Mouse (Mus musculus): ENCODE results near the gene Adam33. TPM values are rescaled to one million over a fixed set of nuclear protein-coding genes. Genes with fewer than 3 reads are reported as not detected.
"Not testable (repeated sequence)": the region's sequence is repeated elsewhere in the genome, so short reads cannot be mapped to it uniquely, and the experiment has no call there.

Adam33 gene
- polyA plus RNA-seq, 1 experiment, result 34.5 TPM

GRCm38 (mm10) chr2:131036757-131037156 is 26.9 kb downstream of the Adam33 start:
- Histone ChIP-seq H3K4me1 (ENCODE audit: control insufficient read depth, insufficient read depth, low read length) (peaks cover 5% of the 10 kb centered on the region; the same call in 1 of the 2 replicates), H3K4me3 (replicated peaks; ENCODE audit: extremely low read depth, low read depth, low read length) (no peak overlapping the region)
- no peak for DNase-seq
- TF ChIP-seq POLR2A (IDR thresholded peaks at IDR 0.05; ENCODE audit: borderline replicate concordance, extremely low read depth, low read depth, low read length) (no peak), CTCF (IDR thresholded peaks at IDR 0.05; ENCODE audit: insufficient read depth, low read length) (no peak)

- Histone ChIP-seq H3K4me1 (ENCODE audit: control insufficient read depth, insufficient read depth, low read length) (peaks cover 5% of the 10 kb centered on the region; the same call in 1 of the 2 replicates), H3K4me3 (replicated peaks; ENCODE audit: extremely low read depth, low read depth, low read length) (no peak overlapping the region)
- TF ChIP-seq POLR2A (IDR thresholded peaks at IDR 0.05; ENCODE audit: borderline replicate concordance, extremely low read depth, low read depth, low read length), result no peak
- TF ChIP-seq CTCF (IDR thresholded peaks at IDR 0.05; ENCODE audit: insufficient read depth, low read length), result no peak
- no peak for DNase-seq
- 89% methylated on average over 2 of the region's 2 CpGs for WGBS
Observed at GRCm38 (mm10) chr2:131036343-131036742, 27.3 kb downstream of the Adam33 start.

- not testable (repeated sequence) for DNase-seq; H3K4me1 ChIP-seq (ENCODE audit: control insufficient read depth, insufficient read depth, low read length); H3K4me3 ChIP-seq (replicated peaks; ENCODE audit: extremely low read depth, low read depth, low read length)
- WGBS, result 34% methylated on average over 1 of the region's 1 CpGs
Observed at GRCm38 (mm10) chr2:131031406-131031805, 32.2 kb downstream of the Adam33 start.

- DNase-seq, result no peak
- no peaks in the 10 kb centered on the region for H3K4me1 ChIP-seq (ENCODE audit: control insufficient read depth, insufficient read depth, low read length)
- 95% methylated on average over 1 of the region's 1 CpGs for WGBS
- TF ChIP-seq CTCF (IDR thresholded peaks at IDR 0.05; ENCODE audit: insufficient read depth, low read length) (no peak), POLR2A (IDR thresholded peaks at IDR 0.05; ENCODE audit: borderline replicate concordance, extremely low read depth, low read depth, low read length) (no peak)
- no peak overlapping the region for H3K4me3 ChIP-seq (replicated peaks; ENCODE audit: extremely low read depth, low read depth, low read length)
Observed at GRCm38 (mm10) chr2:131030998-131031397, 32.6 kb downstream of the Adam33 start.

- 75% methylated on average over 2 of the region's 2 CpGs for WGBS
- no peak for TF ChIP-seq POLR2A (IDR thresholded peaks at IDR 0.05; ENCODE audit: borderline replicate concordance, extremely low read depth, low read depth, low read length)
- no peak for TF ChIP-seq CTCF (IDR thresholded peaks at IDR 0.05; ENCODE audit: insufficient read depth, low read length)
- no peak overlapping the region for H3K4me3 ChIP-seq (replicated peaks; ENCODE audit: extremely low read depth, low read depth, low read length)
- DNase-seq, result no peak
- no peaks in the 10 kb centered on the region; the same call in 1 of the 2 replicates for H3K4me1 ChIP-seq (ENCODE audit: control insufficient read depth, insufficient read depth, low read length)
Observed at GRCm38 (mm10) chr2:131030561-131030960, 33.1 kb downstream of the Adam33 start.

GRCm38 (mm10) chr2:131029065-131029935 is 34.3 kb downstream of the Adam33 start:
- H3K4me3 ChIP-seq (replicated peaks; ENCODE audit: extremely low read depth, low read depth, low read length), result no peak overlapping the region
- WGBS, result 37% methylated on average over 9 of the region's 9 CpGs
- TF ChIP-seq CTCF (IDR thresholded peaks at IDR 0.05; ENCODE audit: insufficient read depth, low read length) (no peak), POLR2A (IDR thresholded peaks at IDR 0.05; ENCODE audit: borderline replicate concordance, extremely low read depth, low read depth, low read length) (no peak)

GRCm38 (mm10) chr2:131026941-131027340 is 36.7 kb downstream of the Adam33 start:
- TF ChIP-seq CTCF (IDR thresholded peaks at IDR 0.05; ENCODE audit: insufficient read depth, low read length), result no peak
- no peak for TF ChIP-seq POLR2A (IDR thresholded peaks at IDR 0.05; ENCODE audit: borderline replicate concordance, extremely low read depth, low read depth, low read length)
- 85% methylated on average over 3 of the region's 3 CpGs for WGBS
- DNase-seq, result no peak
- Histone ChIP-seq H3K4me1 (ENCODE audit: control insufficient read depth, insufficient read depth, low read length) (no peaks in the 10 kb centered on the region; the same call in 1 of the 2 replicates), H3K4me3 (replicated peaks; ENCODE audit: extremely low read depth, low read depth, low read length) (no peak overlapping the region)

More at GRCm38 (mm10) chr2:131029065-131029935, 34.3 kb downstream of the Adam33 start:
- DNase-seq, result no peak
- H3K4me1 ChIP-seq (ENCODE audit: control insufficient read depth, insufficient read depth, low read length), result no peaks in the 10 kb centered on the region; the same call in 1 of the 2 replicates

- WGBS, result 67% methylated on average over 2 of the region's 2 CpGs
- no peak for TF ChIP-seq CTCF (IDR thresholded peaks at IDR 0.05; ENCODE audit: insufficient read depth, low read length)
- no peak for TF ChIP-seq POLR2A (IDR thresholded peaks at IDR 0.05; ENCODE audit: borderline replicate concordance, extremely low read depth, low read depth, low read length)
- no peaks in the 10 kb centered on the region; the same call in 1 of the 2 replicates for H3K4me1 ChIP-seq (ENCODE audit: control insufficient read depth, insufficient read depth, low read length)
- no peak for DNase-seq
- H3K4me3 ChIP-seq (replicated peaks; ENCODE audit: extremely low read depth, low read depth, low read length), result no peak overlapping the region
Observed at GRCm38 (mm10) chr2:131025230-131025629, 38.4 kb downstream of the Adam33 start.

- no peak for DNase-seq
- TF ChIP-seq CTCF (IDR thresholded peaks at IDR 0.05; ENCODE audit: insufficient read depth, low read length), result no peak
- TF ChIP-seq POLR2A (IDR thresholded peaks at IDR 0.05; ENCODE audit: borderline replicate concordance, extremely low read depth, low read depth, low read length), result no peak
- H3K4me3 ChIP-seq (replicated peaks; ENCODE audit: extremely low read depth, low read depth, low read length), result no peak overlapping the region
- 69% methylated on average over 1 of the region's 1 CpGs for WGBS
- H3K4me1 ChIP-seq (ENCODE audit: control insufficient read depth, insufficient read depth, low read length), result no peaks in the 10 kb centered on the region
Observed at GRCm38 (mm10) chr2:131010566-131010965, 53.0 kb downstream of the Adam33 start.

GRCm38 (mm10) chr2:131009123-131009522 is 54.5 kb downstream of the Adam33 start:
- no peak for DNase-seq
- no peak for TF ChIP-seq POLR2A (IDR thresholded peaks at IDR 0.05; ENCODE audit: borderline replicate concordance, extremely low read depth, low read depth, low read length)
- no peak for TF ChIP-seq CTCF (IDR thresholded peaks at IDR 0.05; ENCODE audit: insufficient read depth, low read length)
- Histone ChIP-seq H3K4me1 (ENCODE audit: control insufficient read depth, insufficient read depth, low read length) (no peaks in the 10 kb centered on the region), H3K4me3 (replicated peaks; ENCODE audit: extremely low read depth, low read depth, low read length) (no peak overlapping the region)
- 89% methylated on average over 2 of the region's 2 CpGs for WGBS

Other genes starting within 250 kb of the Adam33 start
- gene 4930402H24Rik, start 157.4 kb downstream of the Adam33 start, polyA plus RNA-seq (2012; rRNA removed), result 51.6 and 55.9 TPM in 2 replicates
- gene Atrn, start 157.3 kb downstream of the Adam33 start, polyA plus RNA-seq (2012; rRNA removed), result 12.1 and 16.4 TPM in 2 replicates
- gene Gfra4, start 20.7 kb downstream of the Adam33 start, polyA plus RNA-seq (2012; rRNA removed), result 7.3 and 10.9 TPM in 2 replicates
- 14.7 and 18.5 TPM in 2 replicates for gene Siglec1, start 23.0 kb upstream of the Adam33 start, polyA plus RNA-seq (2012; rRNA removed)
- 56.2 and 58.3 TPM in 2 replicates for gene Hspa12b, start 63.5 kb upstream of the Adam33 start, polyA plus RNA-seq (2012; rRNA removed)
- gene Gm11037, start 69.7 kb upstream of the Adam33 start, polyA plus RNA-seq (2012; rRNA removed), result not detected in 2 replicates
- 67.6 and 76.4 TPM in 2 replicates for gene 1700037H04Rik, start 96.3 kb upstream of the Adam33 start, polyA plus RNA-seq (2012; rRNA removed)
- 131 and 138 TPM in 2 replicates for gene Cenpb, start 116.3 kb upstream of the Adam33 start, polyA plus RNA-seq (2012; rRNA removed)
- gene Cdc25b, start 123.1 kb upstream of the Adam33 start, polyA plus RNA-seq (2012; rRNA removed), result 34.5 and 39.1 TPM in 2 replicates
- gene Spef1, start 123.5 kb upstream of the Adam33 start, polyA plus RNA-seq (2012; rRNA removed), result 16.6 and 19.2 TPM in 2 replicates
- 44.5 and 46.4 TPM in 2 replicates for gene Ap5s1, start 143.3 kb upstream of the Adam33 start, polyA plus RNA-seq (2012; rRNA removed)
- 49.8 and 59.7 TPM in 2 replicates for gene Mavs, start 170.2 kb upstream of the Adam33 start, polyA plus RNA-seq (2012; rRNA removed)
- gene Pank2, start 198.7 kb upstream of the Adam33 start, polyA plus RNA-seq (2012; rRNA removed), result 12.7 and 16.1 TPM in 2 replicates

Data from lung, adult 2 months (tissue).